Mouse (Mus musculus) heart, postnatal 0 days (tissue): ENCODE results near the gene Abcg4. TPM values are rescaled to one million over a fixed set of nuclear protein-coding genes. Genes with fewer than 3 reads are reported as not detected.

ENCODE experiments used
- ATAC-seq: fragments of 200-750 bp; cut with Nextera tagmentation; 2 replicates; pipeline ENCODE4 v1.8.0; 2017; ENCODE audit warnings: low read depth, moderate number of reproducible peaks, moderate library complexity; ENCODE audit not compliant: insufficient read depth
- DNase-seq: peaks from one replicate; pipeline ENCODE4 v3.0.0-alpha.2; 2016; ENCODE audit warnings: low spot score
- H3K27ac ChIP-seq: fragments of 300-500 bp; sonication (generic); 2 replicates; pipeline ENCODE4 v1.5.1; 2014; ENCODE audit warnings: low read depth, mild to moderate bottlenecking
- H3K27me3 ChIP-seq: fragments of 300-500 bp; sonication (generic); 2 replicates; pipeline ENCODE4 v1.6.1; 2014; ENCODE audit warnings: low read length, mixed read lengths; ENCODE audit not compliant: control insufficient read depth, insufficient read depth
- H3K36me3 ChIP-seq: fragments of 300-500 bp; sonication (generic); replicated peaks from 2 replicates; pipeline ENCODE4 v1.6.1; 2014; ENCODE audit warnings: low read length, mixed read lengths; ENCODE audit not compliant: control insufficient read depth, insufficient read depth
- H3K4me1 ChIP-seq: fragments of 300-500 bp; sonication (generic); 2 replicates; pipeline ENCODE4 v1.6.1; 2014; ENCODE audit warnings: antibody characterized with exemption; ENCODE audit not compliant: control insufficient read depth, insufficient read depth
- H3K4me2 ChIP-seq: fragments of 300-500 bp; sonication (generic); 2 replicates; pipeline ENCODE4 v1.6.1; 2014; ENCODE audit warnings: low read depth, mild to moderate bottlenecking, low read length, moderate library complexity
- H3K4me3 ChIP-seq: fragments of 300-500 bp; sonication (generic); 2 replicates; pipeline ENCODE4 v1.5.1; 2014; ENCODE audit warnings: low read depth, low read length
- H3K9ac ChIP-seq: fragments of 300-500 bp; sonication (generic); replicated peaks from 2 replicates; pipeline ENCODE4 v1.6.1; 2014; ENCODE audit warnings: low read depth, low read length, mixed read lengths
- H3K9me3 ChIP-seq: fragments of 300-500 bp; sonication (generic); replicated peaks from 2 replicates; pipeline ENCODE4 v1.6.1; 2016; ENCODE audit warnings: low read length; ENCODE audit not compliant: control insufficient read depth
- CTCF ChIP-seq: IDR thresholded peaks from 2 replicates; pipeline ENCODE4 v1.5.1; 2016; ENCODE audit warnings: antibody characterized with exemption, control low read depth, low read depth
- EP300 ChIP-seq: IDR thresholded peaks from 2 replicates; pipeline ENCODE4 v1.6.1; 2016; ENCODE audit warnings: antibody characterized with exemption, low read depth
- WGBS: fragments of 180-500 bp; shearing (Covaris S2); extraction: QIAGEN DNeasy Blood & Tissue Kit; methylation state at CpG from one replicate; pipeline ENCODE4 v1.1.7; 2014; 5-methylcytosine and 5-hydroxymethylcytosine counted together
- polyA plus RNA-seq: library from polyadenylated mRNA; unstranded; fragments of >200 nt; fragmentation: Nextera tagmentation; extraction: Ambion mirVana; gene quantifications from 2 replicates; pipeline ENCODE4 v1.2.1, GENCODE M21; 2015
- total RNA-seq: library from RNA; depleted of rRNA; stranded (reverse); fragments of >200 nt; gene quantifications from 2 replicates; pipeline ENCODE4 v1.2.3, GENCODE M21; 2014; ENCODE audit warnings: low replicate concordance

The Abcg4 gene
- total and polyA plus RNA-seq, 2 experiments from 2014 or later = 0.49 to 2.1 TPM

GRCm38 (mm10) chr9:44255136-44255521 lies 33.3 kb downstream of the Abcg4 start:
- H3K4me2 ChIP-seq = no peak overlapping the region
- 50% methylated on average over 6 of the region's 6 CpGs for WGBS
- no peak overlapping the region for H3K4me3 ChIP-seq
- TF ChIP-seq CTCF = no peak
- no peak for TF ChIP-seq EP300
- H3K9me3 ChIP-seq = no peaks in the 10 kb centered on the region
- no peak for ATAC-seq
- DNase-seq = no peak
- no peak overlapping the region for H3K9ac ChIP-seq
- H3K36me3 ChIP-seq = no peaks in the 10 kb centered on the region
- no peak overlapping the region for H3K27ac ChIP-seq
- no peaks in the 10 kb centered on the region for H3K4me1 ChIP-seq
- no peaks in the 10 kb centered on the region for H3K27me3 ChIP-seq

GRCm38 (mm10) chr9:44254508-44255135 lies 33.8 kb downstream of the Abcg4 start:
- no peak overlapping the region for H3K4me2 ChIP-seq
- WGBS = 29% methylated on average over 5 of the region's 5 CpGs
- TF ChIP-seq EP300 = no peak
- TF ChIP-seq CTCF = no peak
- no peaks in the 10 kb centered on the region for H3K9me3 ChIP-seq
- H3K36me3 ChIP-seq = no peaks in the 10 kb centered on the region
- no peaks in the 10 kb centered on the region for H3K27me3 ChIP-seq
- H3K4me3 ChIP-seq = no peak overlapping the region
- DNase-seq (no peak), ATAC-seq (no peak)
- no peaks in the 10 kb centered on the region for H3K4me1 ChIP-seq
- H3K27ac ChIP-seq = no peak overlapping the region
- no peak overlapping the region for H3K9ac ChIP-seq

GRCm38 (mm10) chr9:44253441-44253840 lies 35.0 kb downstream of the Abcg4 start:
- Histone ChIP-seq H3K27me3 (no peaks in the 10 kb centered on the region), H3K27ac (no peak overlapping the region), H3K4me1 (no peaks in the 10 kb centered on the region), H3K4me2 (no peak overlapping the region), H3K9ac (no peak overlapping the region), H3K4me3 (no peak overlapping the region), H3K36me3 (no peaks in the 10 kb centered on the region), H3K9me3 (no peaks in the 10 kb centered on the region)
- no peak for TF ChIP-seq CTCF
- TF ChIP-seq EP300 = no peak
- ATAC-seq (no peak), DNase-seq (no peak)
- 83% methylated on average over 6 of the region's 6 CpGs for WGBS

- ATAC-seq (no peak), DNase-seq (no peak)
- Histone ChIP-seq H3K4me2 (no peak within 1 kb of the TSS), H3K9ac (no peak within 1 kb of the TSS), H3K4me3 (no peak within 1 kb of the TSS), H3K9me3 (no peaks in the 10 kb centered on the region), H3K4me1 (no peaks in the 10 kb centered on the region), H3K36me3 (no peaks in the 10 kb centered on the region), H3K27ac (no peak within 1 kb of the TSS), H3K27me3 (no peaks in the 10 kb centered on the region)
- WGBS = 81% methylated on average over 10 of the region's 10 CpGs
- no peak for TF ChIP-seq CTCF
- no peak for TF ChIP-seq EP300
Observed at GRCm38 (mm10) chr9:44251314-44251713, 37.1 kb downstream of the Abcg4 start, which contains the start of gene Pdzd3. Gene Pdzd3, minus strand, starts transcription at chr9:44251471.

GRCm38 (mm10) chr9:44250445-44250844 lies 38.0 kb downstream of the Abcg4 start:
- H3K4me3 ChIP-seq = no peak overlapping the region
- H3K36me3 ChIP-seq = no peaks in the 10 kb centered on the region
- H3K27me3 ChIP-seq = no peaks in the 10 kb centered on the region
- H3K9ac ChIP-seq = no peak overlapping the region
- no peak for ATAC-seq
- no peak overlapping the region for H3K4me2 ChIP-seq
- H3K9me3 ChIP-seq = no peaks in the 10 kb centered on the region
- DNase-seq = no peak
- no peak overlapping the region for H3K27ac ChIP-seq
- TF ChIP-seq EP300 (no peak), CTCF (no peak)
- WGBS = 59% methylated on average over 4 of the region's 4 CpGs
- no peaks in the 10 kb centered on the region for H3K4me1 ChIP-seq
